Comparison of ENCODE assay signal across 8 mouse cellular contexts in genomic region chr5:140642076-140642475, GRCm38 (mm10). TPM values are rescaled to one million over a fixed set of nuclear protein-coding genes. Genes with fewer than 3 reads are reported as not detected.
DNase-seq lines count a peak whose midpoint lies in the region; ATAC-seq and TF ChIP-seq lines count a peak whose summit lies in the region.

No protein-coding gene starts in this region.

- H3K36me3 ChIP-seq in forebrain, embryonic 10.5 days (replicated peaks), result peaks cover 100% of the 10 kb centered on the region
- peaks cover 75% of the 10 kb centered on the region for H3K36me3 ChIP-seq in forebrain, embryonic 14.5 days (ENCODE audit: control insufficient read depth, insufficient read depth, low read length)
- peaks cover 51% of the 10 kb centered on the region for H3K36me3 ChIP-seq in midbrain, embryonic 14.5 days (ENCODE audit: control insufficient read depth, insufficient read depth, low read length)
- 0 out of 2 replicates have a peak, but pooled peaks cover 8% of the 10 kb centered on the region for H3K36me3 ChIP-seq in midbrain, postnatal 0 days (ENCODE audit: insufficient read depth, low read length)
- H3K36me3 ChIP-seq in liver, embryonic 12.5 days, result peaks cover 34% of the 10 kb centered on the region
- H3K36me3 ChIP-seq in stomach, embryonic 14.5 days (ENCODE audit: control insufficient read depth, insufficient read depth, low read length), result peaks cover 28% of the 10 kb centered on the region; the same call in 1 of the 2 replicates

- peaks cover 73% of the 10 kb centered on the region for H3K4me1 ChIP-seq in forebrain, embryonic 10.5 days
- H3K4me1 ChIP-seq in forebrain, embryonic 14.5 days (ENCODE audit: control insufficient read depth, insufficient read depth, low read length), result peaks cover 31% of the 10 kb centered on the region
- H3K4me1 ChIP-seq in midbrain, embryonic 14.5 days (ENCODE audit: control insufficient read depth, insufficient read depth, low read length), result peaks cover 39% of the 10 kb centered on the region
- peaks cover 14% of the 10 kb centered on the region for H3K4me1 ChIP-seq in midbrain, postnatal 0 days (ENCODE audit: insufficient read depth, low read length)
- peaks cover 86% of the 10 kb centered on the region for H3K4me1 ChIP-seq in liver, embryonic 12.5 days
- peaks cover 37% of the 10 kb centered on the region for H3K4me1 ChIP-seq in stomach, embryonic 14.5 days (ENCODE audit: control insufficient read depth, insufficient read depth, low read length)

- no peak overlapping the region for H3K9ac ChIP-seq in forebrain, embryonic 14.5 days (ENCODE audit: low read length)
- 0 out of 2 replicates have a peak overlapping the region, but pooled peaks have one; percentile 9 for H3K9ac ChIP-seq in midbrain, embryonic 14.5 days (replicated peaks; ENCODE audit: low read length)
- H3K9ac ChIP-seq in midbrain, postnatal 0 days (replicated peaks; ENCODE audit: low read length, poor library complexity, severe bottlenecking), result no peak overlapping the region
- peak overlapping the region; percentile 15; the same call in 1 of the 2 replicates for H3K9ac ChIP-seq in liver, embryonic 12.5 days
- H3K9ac ChIP-seq in stomach, embryonic 14.5 days (replicated peaks; ENCODE audit: low read depth, low read length), result no peak overlapping the region

- H3K4me3 ChIP-seq in forebrain, embryonic 10.5 days, result no peak overlapping the region
- H3K4me3 ChIP-seq in forebrain, embryonic 14.5 days (ENCODE audit: low read depth, low read length), result no peak overlapping the region
- no peak overlapping the region for H3K4me3 ChIP-seq in midbrain, embryonic 14.5 days (replicated peaks; ENCODE audit: low read depth, low read length)
- H3K4me3 ChIP-seq in midbrain, postnatal 0 days (ENCODE audit: low read depth, low read length), result no peak overlapping the region
- no peak overlapping the region for H3K4me3 ChIP-seq in liver, embryonic 12.5 days
- no peak overlapping the region for H3K4me3 ChIP-seq in stomach, embryonic 14.5 days (ENCODE audit: low read depth, low read length)

- H3K4me2 ChIP-seq in forebrain, embryonic 14.5 days (ENCODE audit: low read length), result no peak overlapping the region
- no peak overlapping the region for H3K4me2 ChIP-seq in midbrain, embryonic 14.5 days (ENCODE audit: low read length)
- no peak overlapping the region for H3K4me2 ChIP-seq in midbrain, postnatal 0 days (ENCODE audit: low read depth, low read length, poor library complexity, severe bottlenecking)
- H3K4me2 ChIP-seq in liver, embryonic 12.5 days, result no peak overlapping the region
- no peak overlapping the region for H3K4me2 ChIP-seq in stomach, embryonic 14.5 days (replicated peaks; ENCODE audit: low read depth, low read length)

- no peaks in the 10 kb centered on the region for H3K27me3 ChIP-seq in forebrain, embryonic 10.5 days (ENCODE audit: poor library complexity, severe bottlenecking)
- H3K27me3 ChIP-seq in forebrain, embryonic 14.5 days (replicated peaks; ENCODE audit: control insufficient read depth, insufficient read depth, low read length), result no peaks in the 10 kb centered on the region
- H3K27me3 ChIP-seq in midbrain, embryonic 14.5 days (ENCODE audit: control insufficient read depth, insufficient read depth, low read length), result no peaks in the 10 kb centered on the region
- no peaks in the 10 kb centered on the region for H3K27me3 ChIP-seq in midbrain, postnatal 0 days (ENCODE audit: insufficient read depth, low read length)
- no peaks in the 10 kb centered on the region for H3K27me3 ChIP-seq in liver, embryonic 12.5 days (replicated peaks)
- no peaks in the 10 kb centered on the region for H3K27me3 ChIP-seq in stomach, embryonic 14.5 days (ENCODE audit: control insufficient read depth, insufficient read depth, low read length)

- no peak for TF ChIP-seq CTCF in midbrain, postnatal 0 days (IDR thresholded peaks at IDR 0.05)

- DNase-seq in forebrain, embryonic 10.5 days (ENCODE audit: extremely low spot score, low spot score), result no peak
- DNase-seq in forebrain, embryonic 14.5 days (ENCODE audit: low spot score), result no peak
- DNase-seq in midbrain, embryonic 14.5 days, result no peak
- DNase-seq in midbrain, postnatal 0 days (ENCODE audit: low spot score), result no peak
- DNase-seq in cerebellum, adult 9-10 months, result no peak

- WGBS in forebrain, embryonic 10.5 days, result 82% methylated on average over 3 of the region's 3 CpGs
- WGBS in forebrain, embryonic 14.5 days, result 70% methylated on average over 3 of the region's 3 CpGs
- WGBS in midbrain, embryonic 14.5 days, result 80% methylated on average over 3 of the region's 3 CpGs
- 61% methylated on average over 3 of the region's 3 CpGs for WGBS in midbrain, postnatal 0 days
- 27% methylated on average over 3 of the region's 3 CpGs for WGBS in liver, embryonic 12.5 days (ENCODE audit: insufficient replicate concordance)
- WGBS in stomach, embryonic 14.5 days, result 62% methylated on average over 3 of the region's 3 CpGs

- no peaks in the 10 kb centered on the region; the same call in none of the 2 replicates for H3K9me3 ChIP-seq in forebrain, embryonic 10.5 days
- no peaks in the 10 kb centered on the region for H3K9me3 ChIP-seq in forebrain, embryonic 14.5 days (replicated peaks; ENCODE audit: control insufficient read depth, low read length)
- H3K9me3 ChIP-seq in midbrain, embryonic 14.5 days (ENCODE audit: control insufficient read depth, low read length), result no peaks in the 10 kb centered on the region
- H3K9me3 ChIP-seq in midbrain, postnatal 0 days (ENCODE audit: low read length), result no peaks in the 10 kb centered on the region
- H3K9me3 ChIP-seq in liver, embryonic 12.5 days (replicated peaks), result no peaks in the 10 kb centered on the region
- H3K9me3 ChIP-seq in stomach, embryonic 14.5 days (ENCODE audit: control insufficient read depth, low read depth, low read length), result no peaks in the 10 kb centered on the region

- ATAC-seq in forebrain, embryonic 14.5 days, result no peak
- no peak for ATAC-seq in midbrain, embryonic 14.5 days (ENCODE audit: low FRiP score, low TSS enrichment)
- ATAC-seq in midbrain, postnatal 0 days (ENCODE audit: low FRiP score), result no peak
- ATAC-seq in liver, embryonic 12.5 days, result no peak
- ATAC-seq in stomach, embryonic 14.5 days (ENCODE audit: insufficient number of reproducible peaks, insufficient read depth, low FRiP score, low read depth), result no peak
- no peak for ATAC-seq in erythroid progenitor cell, adult 5-6 weeks (replicated peaks; ENCODE audit: low FRiP score, poor library complexity, severe bottlenecking)

- peak overlapping the region; percentile 78 for H3K27ac ChIP-seq in forebrain, embryonic 10.5 days
- H3K27ac ChIP-seq in forebrain, embryonic 14.5 days (ENCODE audit: low read depth, low read length), result no peak overlapping the region
- no peak overlapping the region for H3K27ac ChIP-seq in midbrain, embryonic 14.5 days (replicated peaks; ENCODE audit: low read depth, low read length)
- no peak overlapping the region for H3K27ac ChIP-seq in midbrain, postnatal 0 days (ENCODE audit: low read depth, low read length)
- peak overlapping the region; percentile 43 for H3K27ac ChIP-seq in liver, embryonic 12.5 days
- 0 out of 2 replicates have a peak overlapping the region, but pooled peaks have one; percentile 45 for H3K27ac ChIP-seq in stomach, embryonic 14.5 days (ENCODE audit: low read length)

RNA-seq across cellular contexts. Expression of gene Ttyh3, which starts 6.8 kb away (rescaled TPM):
- polyA plus RNA-seq in forebrain, embryonic 10.5 days (2016; fragmentation: Nextera tagmentation; extraction: Ambion mirVana), result 31.6 and 35.7 TPM in 2 replicates
- 65.8 and 72.3 TPM in 2 replicates for polyA plus RNA-seq in forebrain, embryonic 14.5 days (2014; fragmentation: Nextera tagmentation; extraction: Ambion mirVana)
- 72.1 and 86.7 TPM in 2 replicates for polyA plus RNA-seq in midbrain, embryonic 14.5 days (2014; fragmentation: Nextera tagmentation; extraction: Ambion mirVana)
- total RNA-seq in midbrain, postnatal 0 days (2014; rRNA removed), result 196 and 204 TPM in 2 replicates
- polyA plus RNA-seq in midbrain, postnatal 0 days (2015; fragmentation: Nextera tagmentation; extraction: Ambion mirVana), result 52.0 and 56.6 TPM in 2 replicates
- 13.0 and 15.6 TPM in 2 replicates for polyA plus RNA-seq in liver, embryonic 12.5 days (2016; fragmentation: Nextera tagmentation; extraction: Ambion mirVana)
- polyA plus RNA-seq in stomach, embryonic 14.5 days (2014; fragmentation: Nextera tagmentation; extraction: Ambion mirVana), result 41.9 and 43.1 TPM in 2 replicates
- total RNA-seq in erythroid progenitor cell, adult 5-6 weeks (2015; ENCODE audit: low replicate concordance), result 21.8 and 26.7 TPM in 2 replicates
- 21.2 and 23.2 TPM in 2 replicates for total RNA-seq in erythroid progenitor cell, adult 5-6 weeks (2017; ENCODE audit: low replicate concordance)

RNA-seq across cellular contexts. Expression of gene Lfng, which starts 35.0 kb away (rescaled TPM):
- polyA plus RNA-seq in forebrain, embryonic 10.5 days (2016; fragmentation: Nextera tagmentation; extraction: Ambion mirVana), result 33.1 and 33.3 TPM in 2 replicates
- polyA plus RNA-seq in forebrain, embryonic 14.5 days (2014; fragmentation: Nextera tagmentation; extraction: Ambion mirVana), result 30.9 TPM in 2 replicates
- 20.5 and 25.2 TPM in 2 replicates for polyA plus RNA-seq in midbrain, embryonic 14.5 days (2014; fragmentation: Nextera tagmentation; extraction: Ambion mirVana)
- 55.6 and 56.6 TPM in 2 replicates for total RNA-seq in midbrain, postnatal 0 days (2014; rRNA removed)
- 20.1 and 22.5 TPM in 2 replicates for polyA plus RNA-seq in midbrain, postnatal 0 days (2015; fragmentation: Nextera tagmentation; extraction: Ambion mirVana)
- 7.4 and 8.3 TPM in 2 replicates for polyA plus RNA-seq in liver, embryonic 12.5 days (2016; fragmentation: Nextera tagmentation; extraction: Ambion mirVana)
- polyA plus RNA-seq in stomach, embryonic 14.5 days (2014; fragmentation: Nextera tagmentation; extraction: Ambion mirVana), result 22.4 and 25.8 TPM in 2 replicates
- total RNA-seq in erythroid progenitor cell, adult 5-6 weeks (2015; ENCODE audit: low replicate concordance), result 19.7 and 20.5 TPM in 2 replicates
- total RNA-seq in erythroid progenitor cell, adult 5-6 weeks (2017; ENCODE audit: low replicate concordance), result 1.9 and 11.4 TPM in 2 replicates

Comparison
In these comparisons a context has a peak if more than half of its experiments do, and no peak if none do; other contexts are left out.
1. H3K27ac ChIP-seq: peak in forebrain, embryonic 10.5 days (single experiment), liver, embryonic 12.5 days (single experiment) and stomach, embryonic 14.5 days (single experiment); none in forebrain, embryonic 14.5 days (single experiment), midbrain, embryonic 14.5 days (single experiment) and midbrain, postnatal 0 days (single experiment).
2. H3K9ac ChIP-seq: peak in midbrain, embryonic 14.5 days (single experiment) and liver, embryonic 12.5 days (single experiment); none in forebrain, embryonic 14.5 days (single experiment), midbrain, postnatal 0 days (single experiment) and stomach, embryonic 14.5 days (single experiment).